Mouse (Mus musculus): ENCODE measurements around the gene Rpl41.
"Not testable (repeated sequence)": the region's sequence is repeated elsewhere in the genome, so short reads cannot be mapped to it uniquely, and the experiment has no call there.

Rpl41 gene

DNA sequence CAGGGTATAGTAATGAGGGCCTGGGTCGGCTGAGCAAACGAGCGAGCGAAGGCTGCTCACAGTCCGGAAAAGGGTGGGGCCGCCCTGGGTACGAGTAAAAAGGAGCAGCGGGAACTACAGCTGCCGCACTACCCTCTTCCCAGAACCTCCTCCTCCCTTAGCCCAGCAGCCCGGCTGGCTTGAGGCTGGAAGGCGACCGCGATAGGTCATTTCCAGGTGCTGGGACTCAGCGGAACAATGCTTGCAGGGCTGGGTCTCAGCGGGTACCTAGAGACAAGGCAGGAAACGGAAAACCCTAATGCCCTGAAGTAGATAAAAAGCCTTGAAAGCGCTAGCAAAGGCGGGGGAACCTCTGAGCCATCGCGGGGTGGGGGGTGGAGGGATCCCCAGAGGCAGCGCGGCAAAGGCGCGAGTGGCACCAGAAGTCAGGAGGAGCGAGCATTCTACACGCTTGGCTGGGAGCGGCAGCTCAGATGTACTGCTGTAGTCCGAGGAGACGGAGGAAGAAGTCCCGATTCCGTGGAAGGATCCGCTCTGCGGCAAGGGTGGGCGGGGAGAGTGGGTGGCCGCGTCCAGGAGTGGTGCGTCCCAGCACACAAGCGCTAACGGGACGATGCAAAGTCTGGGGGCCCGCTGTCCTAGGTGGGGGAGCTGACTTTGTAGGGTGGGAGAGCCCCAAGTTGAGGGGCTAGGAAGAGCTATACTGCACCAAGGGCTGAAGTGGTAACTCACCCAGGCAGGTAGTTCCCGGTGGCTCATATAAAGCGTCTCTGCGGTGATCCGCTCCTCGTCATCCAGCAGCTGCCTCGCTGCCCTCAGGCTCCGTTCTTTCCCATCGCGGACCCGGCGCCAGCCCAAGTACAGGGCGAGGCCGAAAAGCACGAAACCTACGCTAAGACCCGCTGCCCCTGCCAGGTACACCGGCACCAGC, 24.1 kb downstream of the Rpl41 start:
- DNase-seq (ENCODE audit: low spot score): peak; percentile 64

DNA sequence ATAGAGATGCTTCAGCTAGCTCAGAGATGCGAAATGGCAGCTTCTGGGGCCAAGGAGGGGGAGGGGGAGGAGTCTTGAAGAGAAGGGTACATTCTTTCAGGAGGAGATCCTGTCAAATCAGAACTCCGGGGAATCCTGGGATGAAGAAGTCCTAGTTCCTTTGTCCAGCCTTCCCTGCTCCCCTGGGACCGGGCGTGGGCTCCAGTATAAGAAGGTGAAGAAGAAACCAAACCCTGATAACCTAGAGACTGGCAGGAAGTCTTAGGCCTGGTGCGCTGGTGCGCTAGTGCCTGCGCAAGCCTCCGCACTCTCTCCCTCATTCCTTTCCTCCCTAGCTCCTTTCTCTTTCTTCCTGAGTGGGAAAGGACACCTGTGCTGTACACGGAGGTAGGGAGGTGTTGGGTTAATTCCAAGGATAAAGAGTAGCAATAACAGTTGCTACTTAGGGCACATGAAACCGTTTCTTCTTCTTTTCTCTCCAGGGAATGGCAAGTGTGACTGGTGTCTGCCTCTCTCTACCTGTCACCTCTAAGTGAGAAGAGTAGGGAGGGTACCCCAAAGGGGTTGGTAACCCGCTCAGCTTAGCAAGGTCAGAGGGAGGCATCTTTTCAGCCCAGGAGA, 24.9 kb downstream of the Rpl41 start:
- DNase-seq (ENCODE audit: low spot score): no peak

DNA sequence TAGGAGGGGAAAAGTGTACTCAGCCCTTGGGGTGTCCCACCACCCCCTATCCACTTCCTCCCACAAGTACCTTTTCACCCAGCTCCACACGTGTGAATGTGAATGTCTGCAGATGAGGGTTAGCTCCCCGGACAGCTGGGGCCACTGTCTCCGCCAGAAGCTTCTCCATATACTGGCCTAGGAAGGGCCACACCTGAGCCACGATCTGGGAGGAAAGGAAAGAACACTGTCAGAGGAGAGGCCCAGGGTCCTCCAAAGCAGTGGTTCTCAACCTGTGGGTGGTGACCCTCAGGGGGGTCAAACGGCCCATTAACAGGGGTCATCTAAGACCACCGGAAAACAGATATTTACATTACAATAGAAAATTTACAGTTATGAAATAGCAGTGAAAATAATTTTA, 26.8 kb downstream of the Rpl41 start:
- DNase-seq (ENCODE audit: low spot score): no peak

DNA sequence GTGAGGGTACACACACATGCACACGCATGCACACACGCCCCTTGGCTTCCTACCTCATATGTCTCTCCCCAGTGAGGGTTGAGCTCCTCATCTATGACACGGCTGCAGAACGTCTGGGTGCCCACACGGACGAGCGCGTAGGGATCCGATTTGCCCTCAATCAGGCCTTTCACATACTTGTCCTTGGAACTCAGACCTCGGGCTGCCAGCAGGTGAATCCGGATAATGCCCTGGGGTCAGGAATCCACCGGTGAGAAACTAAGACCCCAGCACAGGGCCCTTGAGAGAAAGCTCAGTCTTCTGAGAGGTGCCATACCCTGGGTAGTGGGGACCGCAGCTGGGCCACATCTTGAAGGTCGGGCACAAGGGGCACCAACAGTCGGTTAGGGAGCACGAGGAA, 28.5 kb downstream of the Rpl41 start:
- DNase-seq (ENCODE audit: low spot score): no peak

DNA sequence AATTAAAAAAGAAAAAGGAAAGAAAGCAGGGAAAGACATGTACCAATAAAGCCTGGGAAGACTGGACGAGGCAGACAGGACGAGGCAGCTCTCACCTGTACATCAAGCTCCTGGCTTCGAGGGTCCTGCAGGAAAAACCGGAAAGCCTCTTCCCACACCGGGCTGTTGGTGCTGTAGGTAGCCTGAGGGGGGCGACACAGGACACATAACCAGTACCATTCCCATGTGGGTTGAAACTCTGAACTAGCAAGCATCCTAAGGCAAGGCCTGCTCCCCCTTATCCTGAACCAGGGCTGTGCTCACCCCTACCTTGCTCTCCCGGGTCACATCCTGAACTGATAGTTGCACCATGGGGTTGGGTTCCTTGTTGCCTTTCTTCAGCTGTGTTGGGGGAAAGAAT, 30.3 kb downstream of the Rpl41 start:
- DNase-seq (ENCODE audit: low spot score): peak; percentile 44

DNA sequence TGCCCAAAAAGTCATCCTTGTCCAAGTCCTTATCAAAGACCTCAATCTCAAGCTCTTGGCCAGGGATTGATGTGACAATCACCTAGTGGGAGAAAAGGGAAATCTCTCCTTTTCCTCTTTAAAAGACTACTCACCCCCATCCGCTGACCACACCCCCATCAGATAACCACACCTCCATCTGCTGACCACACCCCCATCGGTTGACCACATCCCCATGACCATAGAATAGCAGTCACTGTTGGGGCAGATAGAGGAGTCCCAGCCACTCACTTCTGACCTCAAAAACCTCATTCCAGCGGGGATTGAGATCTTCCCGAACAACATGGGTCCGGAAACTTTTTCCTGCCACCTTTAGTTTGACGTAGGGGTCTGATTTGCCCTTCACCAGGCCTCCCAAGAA, 32.4 kb downstream of the Rpl41 start:
- no peak for DNase-seq (ENCODE audit: low spot score)

DNA sequence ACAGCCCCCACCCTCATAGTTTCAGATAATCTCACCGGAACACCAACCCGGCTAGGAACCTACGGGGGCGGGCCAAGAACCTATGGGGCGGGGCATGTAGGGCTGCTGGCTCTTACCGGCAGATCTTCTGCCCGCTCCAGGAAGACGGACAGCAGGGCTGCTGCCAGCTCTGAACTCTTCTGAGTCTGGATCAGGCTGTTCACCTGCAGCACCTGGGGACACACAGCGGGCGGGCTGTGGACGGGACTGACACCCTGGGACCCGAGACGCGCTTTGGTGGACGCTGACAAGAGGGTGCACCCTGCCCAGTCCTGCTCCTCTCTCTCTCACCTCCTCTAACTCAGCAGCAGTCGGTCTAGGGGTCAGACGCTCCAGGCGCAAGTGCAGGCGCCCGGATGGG, 33.1 kb downstream of the Rpl41 start:
- no peak for DNase-seq (ENCODE audit: low spot score)

DNA sequence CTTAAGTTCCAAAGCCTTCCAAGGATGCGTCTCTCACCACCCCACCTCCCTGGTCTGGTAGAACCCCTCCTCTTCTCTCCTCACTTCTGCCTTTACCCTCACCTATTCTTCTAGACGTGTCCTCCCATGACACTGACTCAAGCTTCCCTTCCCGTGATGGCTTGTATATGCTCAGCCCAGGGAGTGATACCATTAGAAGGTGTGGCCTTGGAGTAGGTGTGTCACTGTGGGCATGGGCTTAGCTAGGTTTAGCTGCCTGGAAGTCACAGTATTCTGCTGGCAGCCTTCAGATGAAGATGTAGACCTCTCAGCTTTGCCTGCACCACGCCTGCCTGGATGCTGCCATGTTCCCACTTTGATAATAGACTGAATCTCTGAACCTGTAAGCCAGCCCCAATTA, 34.1 kb downstream of the Rpl41 start:
- DNase-seq (ENCODE audit: low spot score): no peak

DNA sequence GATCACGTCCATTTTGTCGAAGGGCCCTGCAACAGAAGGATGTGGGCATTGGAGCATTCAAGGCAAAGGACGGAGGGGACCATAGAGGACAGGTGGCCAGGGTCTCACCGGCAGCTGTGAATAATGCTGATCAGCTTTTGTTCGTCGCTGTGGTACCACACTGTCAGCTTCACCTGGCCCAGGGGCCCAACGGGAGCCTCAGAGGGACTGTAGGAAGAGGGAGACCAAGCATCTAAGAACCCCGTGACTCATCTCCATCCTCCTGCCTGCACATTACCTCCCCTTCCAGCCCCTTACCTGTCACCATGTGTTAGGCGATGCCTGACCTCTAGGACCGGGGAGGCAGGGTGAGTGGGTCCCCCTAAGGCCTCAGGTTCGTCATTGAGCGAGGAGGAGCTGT, 37.3 kb downstream of the Rpl41 start:
- no peak for DNase-seq (ENCODE audit: low spot score)

DNA sequence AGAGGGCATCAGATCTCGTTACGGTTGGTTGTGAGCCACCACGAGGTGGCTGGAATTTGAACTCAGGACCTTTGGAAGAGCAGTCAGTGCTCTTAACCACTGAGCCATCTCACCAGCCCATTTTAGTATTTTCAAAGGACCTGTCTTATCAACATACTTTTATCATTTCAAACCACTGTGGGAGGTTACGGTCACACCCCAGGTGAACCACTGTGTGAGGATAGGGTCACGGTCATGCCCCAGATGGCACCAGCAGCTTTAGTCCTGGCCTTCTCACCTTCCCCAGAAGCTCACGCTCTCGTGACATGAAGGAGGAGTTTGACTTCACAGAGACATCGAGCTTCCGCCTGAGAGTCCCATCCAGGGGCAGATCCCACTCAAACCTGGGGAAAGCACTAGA, 37.9 kb downstream of the Rpl41 start:
- no peak for DNase-seq (ENCODE audit: low spot score)

DNA sequence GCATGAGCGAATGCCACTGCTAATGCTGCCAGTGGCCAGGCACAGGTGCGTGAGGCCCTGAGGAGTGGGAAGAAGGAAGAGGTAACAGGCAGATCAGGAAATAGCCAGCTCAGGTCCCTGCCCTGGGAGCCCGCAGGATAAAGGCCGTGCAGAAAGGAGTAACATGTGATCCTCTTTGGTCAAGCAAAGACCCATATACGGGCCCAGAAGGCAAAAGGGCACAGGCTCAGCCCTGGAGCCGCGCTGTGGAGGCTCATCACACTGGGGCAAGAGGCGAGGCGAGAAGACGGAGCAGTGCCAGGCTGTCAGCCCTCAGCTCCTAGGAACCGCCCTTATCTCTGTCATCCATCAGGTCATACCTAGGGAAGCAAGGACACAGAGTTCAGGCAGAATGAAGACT, 38.8 kb downstream of the Rpl41 start:
- no peak for DNase-seq (ENCODE audit: low spot score)

DNA sequence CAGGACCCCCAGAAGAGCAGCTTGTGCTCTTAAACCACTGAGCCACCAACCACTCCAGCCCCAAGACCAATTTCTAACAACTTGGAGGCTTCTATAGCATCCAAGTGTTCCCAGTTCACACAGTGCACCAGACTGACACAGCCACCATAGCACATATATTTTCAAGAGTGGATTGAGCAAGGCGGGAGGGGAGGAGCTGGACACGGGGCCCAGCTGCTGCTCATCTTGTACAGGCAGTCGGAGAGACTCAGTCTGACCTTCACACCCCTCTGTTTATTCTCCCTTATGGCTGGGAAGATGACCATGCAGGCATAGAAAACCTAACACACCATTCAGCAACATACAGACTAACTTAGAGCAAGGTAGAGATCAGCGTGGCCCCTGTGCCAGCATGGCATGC, 39.3 kb downstream of the Rpl41 start:
- no peak for DNase-seq (ENCODE audit: low spot score)

DNA sequence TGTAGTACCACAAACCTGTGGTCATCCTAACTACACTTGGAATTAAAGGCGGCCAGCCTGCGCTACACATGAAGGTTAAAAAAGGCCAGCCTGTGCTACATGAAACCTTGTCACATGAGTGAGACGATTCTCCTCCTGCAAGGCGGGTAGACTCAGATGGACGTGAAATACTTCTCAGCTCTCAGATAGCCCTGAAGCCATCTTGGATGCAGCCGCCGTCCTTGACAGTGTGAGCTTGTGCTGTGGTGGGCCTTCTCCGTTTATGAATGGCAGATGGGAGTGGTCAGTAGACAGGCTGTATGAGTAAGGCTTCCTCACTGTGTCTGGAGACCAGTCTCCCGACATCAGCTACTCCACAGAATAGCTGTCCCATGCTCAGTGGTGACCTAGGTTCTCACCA, 39.9 kb downstream of the Rpl41 start:
- DNase-seq (ENCODE audit: low spot score): no peak

DNA sequence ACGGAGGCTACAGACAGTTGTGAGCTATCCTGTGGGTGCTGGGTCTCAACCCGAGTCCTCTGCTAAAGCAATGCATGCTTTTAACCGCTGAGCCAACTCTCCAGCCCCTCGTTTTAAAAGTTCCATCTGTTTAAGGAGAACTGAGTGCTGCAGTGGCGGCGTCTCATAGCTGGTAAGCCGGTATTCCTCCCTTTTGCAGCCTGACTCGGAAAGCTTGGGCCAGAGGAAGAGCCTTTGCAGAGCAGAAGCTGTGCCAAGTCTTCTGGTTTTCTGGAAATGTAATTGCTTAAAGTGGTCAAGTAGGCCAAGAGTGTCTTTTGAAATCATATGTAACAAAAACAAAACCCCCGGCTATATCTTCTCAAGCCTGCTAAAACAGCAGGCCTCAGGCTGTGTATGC, 40.8 kb downstream of the Rpl41 start:
- DNase-seq (ENCODE audit: low spot score): no peak

DNA sequence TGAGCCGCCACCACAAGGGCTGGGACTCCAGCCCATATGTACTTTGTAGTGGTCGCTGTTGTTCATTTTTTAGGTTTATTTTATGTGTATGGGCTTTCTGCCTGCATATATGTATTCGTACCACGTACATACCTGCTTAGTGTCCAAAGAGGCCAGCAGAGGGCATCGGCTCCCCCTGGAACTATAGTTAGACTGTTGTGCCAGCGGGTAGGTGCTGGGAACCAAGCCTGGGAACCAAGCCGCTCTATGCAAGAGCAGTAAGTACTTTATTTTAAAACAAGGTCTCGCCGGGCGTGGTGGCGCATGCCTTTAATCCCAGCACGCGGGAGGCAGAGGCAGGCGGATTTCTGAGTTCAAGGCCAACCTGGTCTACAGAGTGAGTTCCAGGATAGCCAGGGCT, 43.1 kb downstream of the Rpl41 start:
- no peak for DNase-seq (ENCODE audit: low spot score)

DNA sequence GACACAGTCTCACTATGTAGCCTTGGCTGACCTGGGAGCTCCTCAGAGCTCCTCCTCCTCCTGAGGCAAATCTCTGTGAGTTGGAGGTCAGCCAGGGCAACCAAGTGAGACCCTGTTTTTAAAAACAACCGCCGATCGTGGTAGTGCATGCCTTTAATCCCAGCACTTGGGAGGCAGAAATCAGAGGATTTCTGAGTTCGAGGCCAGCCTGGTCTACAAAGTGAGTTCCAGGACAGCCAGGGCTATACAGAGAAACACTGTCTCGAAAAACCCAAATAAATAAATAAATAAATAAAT, 43.8 kb downstream of the Rpl41 start:
- not testable (repeated sequence) for DNase-seq (ENCODE audit: low spot score)

DNA sequence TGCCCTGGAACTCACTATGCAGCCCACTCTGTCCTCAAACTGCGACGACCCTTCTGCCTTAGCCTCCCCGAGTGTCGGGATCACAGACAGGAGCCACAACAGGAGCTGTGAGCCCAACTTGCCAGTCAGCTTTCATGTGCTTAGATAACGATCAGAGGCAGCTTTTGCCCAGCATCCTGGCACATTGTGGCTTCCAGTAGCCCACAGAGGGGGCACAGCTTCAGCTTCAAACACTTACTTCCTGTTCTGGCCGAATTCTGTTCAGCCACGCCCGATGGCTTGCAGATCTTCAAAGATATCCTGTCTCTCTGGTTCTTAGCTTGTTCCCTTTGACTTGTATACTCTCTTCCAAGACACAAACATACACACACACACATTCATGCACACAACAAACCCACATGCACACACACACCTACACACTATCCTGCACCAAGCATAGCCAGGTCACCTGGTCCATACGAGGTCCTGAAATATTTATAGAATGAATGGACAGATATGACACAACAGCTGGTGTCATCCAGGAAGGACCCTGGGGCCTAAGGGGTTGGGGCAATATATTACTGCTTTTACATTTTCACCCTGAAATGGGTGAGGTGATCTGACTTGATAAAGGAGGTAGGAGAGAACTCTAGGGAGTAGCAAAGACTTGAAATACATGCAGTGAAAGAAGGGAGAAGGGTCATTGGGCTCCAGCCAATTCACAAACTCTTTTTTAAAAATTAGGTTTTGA, 44.3 kb downstream of the Rpl41 start:
- DNase-seq (ENCODE audit: low spot score): no peak

DNA sequence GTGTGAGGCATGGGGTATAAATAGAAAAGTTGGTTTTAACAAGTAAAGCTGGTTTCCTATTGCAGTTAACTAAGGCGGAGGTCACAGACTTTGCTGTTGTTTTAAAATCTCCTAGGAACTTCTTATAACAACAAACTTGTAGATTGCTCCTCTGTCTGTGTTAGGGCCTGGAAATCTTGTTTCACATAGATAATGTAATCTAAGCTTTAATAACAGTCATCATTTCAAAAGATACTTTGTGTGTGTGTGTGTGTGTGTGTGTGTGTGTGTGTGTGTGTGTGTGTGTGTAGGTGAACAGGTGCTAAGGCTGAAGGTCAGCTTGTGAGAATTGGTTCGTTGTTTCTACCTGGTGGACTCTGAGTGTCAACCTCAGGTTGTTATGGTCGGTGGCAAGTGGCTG, 45.1 kb downstream of the Rpl41 start:
- DNase-seq (ENCODE audit: low spot score): no peak

DNA sequence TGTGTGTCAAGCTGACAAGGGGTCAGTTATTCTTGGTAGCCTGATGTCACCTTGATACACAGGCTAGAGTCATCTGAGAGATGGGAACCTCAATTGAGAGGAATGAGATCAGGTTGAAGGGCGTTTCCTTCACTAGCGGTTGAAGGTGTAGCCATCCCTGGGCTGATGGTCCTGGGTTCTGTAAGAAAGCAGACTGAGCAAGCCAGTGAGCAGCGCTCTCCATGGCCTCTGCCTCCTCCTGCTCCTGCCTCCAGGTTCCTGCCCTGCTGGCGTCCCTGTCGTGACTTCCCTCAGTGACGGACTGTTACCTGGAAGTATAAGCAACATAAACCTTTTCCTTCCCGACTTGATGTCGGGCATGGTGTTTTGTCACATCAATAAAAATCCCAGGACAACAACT, 45.6 kb downstream of the Rpl41 start:
- DNase-seq (ENCODE audit: low spot score): no peak

DNA sequence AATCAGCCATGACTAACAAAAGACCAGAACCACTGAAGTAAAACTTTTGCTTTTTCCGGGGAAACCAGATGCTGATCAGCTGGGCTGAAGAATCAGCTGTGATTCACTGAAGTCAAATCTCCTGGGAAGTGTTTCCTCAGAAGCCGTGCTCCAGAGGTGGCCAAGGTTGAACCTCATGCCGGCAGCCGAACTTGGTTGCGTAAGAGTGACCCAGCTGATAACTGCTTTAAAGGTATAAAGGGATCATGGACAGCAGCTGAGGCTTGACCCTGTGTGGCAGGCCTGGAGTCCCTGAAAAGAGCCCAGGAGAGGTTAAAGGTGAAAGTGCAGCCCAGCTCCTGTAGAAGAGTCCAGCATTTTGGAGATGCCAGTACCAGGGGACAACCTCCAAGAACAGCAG, 46.8 kb downstream of the Rpl41 start:
- no peak for DNase-seq (ENCODE audit: low spot score)

DNA sequence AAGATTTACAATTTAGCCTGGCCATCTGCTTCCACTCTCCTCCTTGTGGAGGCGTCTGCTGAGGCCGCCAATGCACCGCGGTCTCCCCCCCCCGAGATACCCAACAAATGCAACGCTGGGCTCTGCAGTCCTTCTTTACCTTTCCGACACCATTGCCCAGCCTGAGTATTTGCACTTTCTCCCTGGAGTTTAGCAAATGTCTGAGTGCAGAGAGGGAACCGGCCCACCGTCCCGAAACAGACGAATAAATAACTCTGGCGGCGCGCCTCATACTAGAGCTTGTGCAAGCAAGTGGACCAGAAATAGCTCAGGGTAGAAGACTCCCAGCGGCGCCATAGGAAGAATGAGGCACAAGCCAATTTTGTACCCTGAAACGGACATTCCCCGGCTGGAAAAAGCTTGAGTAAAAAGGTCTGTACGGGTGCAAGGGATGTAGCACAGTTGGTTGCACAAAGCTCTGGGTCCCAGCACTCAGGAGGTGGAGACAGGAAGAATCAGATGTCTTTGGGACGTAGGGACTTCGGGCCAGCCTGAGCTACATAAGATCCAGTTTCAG, 49.9 kb downstream of the Rpl41 start:
- DNase-seq (ENCODE audit: low spot score): peak; percentile 37

DNA sequence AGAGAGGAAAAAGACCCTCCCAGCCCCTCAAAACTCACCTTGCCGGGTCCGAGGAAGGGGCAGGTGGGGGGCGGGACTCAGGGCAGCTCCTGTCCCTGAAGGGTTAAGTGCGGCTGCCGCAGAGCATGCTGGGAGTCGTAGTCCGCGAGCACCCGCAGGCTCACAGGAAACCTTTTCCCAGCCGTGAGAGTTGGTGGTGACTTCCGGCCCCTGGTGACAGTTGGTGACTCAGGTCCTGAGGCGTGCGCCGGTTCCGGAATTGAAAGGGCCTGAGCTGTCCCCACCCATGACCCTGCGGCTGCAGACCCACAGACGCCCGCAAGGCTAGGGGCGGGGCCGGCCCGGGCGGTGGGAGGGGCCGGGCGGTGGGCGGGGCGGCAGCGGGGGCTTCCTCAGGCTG, 50.5 kb downstream of the Rpl41 start, which contains the start of gene Myl6b:
Gene Myl6b, minus strand, starts transcription at position 96 of the 400 bp plus-strand sequence.
- DNase-seq (ENCODE audit: low spot score): peak; percentile 89

Measured in spleen, adult 12 weeks (tissue).